Mouse (Mus musculus) testis, adult 10 weeks (tissue): ENCODE data around the gene Pga5. TPM values are rescaled to one million over a fixed set of nuclear protein-coding genes. Genes with fewer than 3 reads are reported as not detected.

Experiments
- polyA plus RNA-seq: library from polyadenylated mRNA; stranded (reverse); fragments of 350-450 nt; fragmentation: Illumina TruSeq; extraction: RNeasy Lipid Tissue Mini Kit (QIAGEN cat#74804); gene quantifications from one replicate; pipeline ENCODE4 v1.2.3, GENCODE M21; 2014; ENCODE audit warnings: low read depth, low replicate concordance

Gene Pga5
- not detected for polyA plus RNA-seq

DNA sequence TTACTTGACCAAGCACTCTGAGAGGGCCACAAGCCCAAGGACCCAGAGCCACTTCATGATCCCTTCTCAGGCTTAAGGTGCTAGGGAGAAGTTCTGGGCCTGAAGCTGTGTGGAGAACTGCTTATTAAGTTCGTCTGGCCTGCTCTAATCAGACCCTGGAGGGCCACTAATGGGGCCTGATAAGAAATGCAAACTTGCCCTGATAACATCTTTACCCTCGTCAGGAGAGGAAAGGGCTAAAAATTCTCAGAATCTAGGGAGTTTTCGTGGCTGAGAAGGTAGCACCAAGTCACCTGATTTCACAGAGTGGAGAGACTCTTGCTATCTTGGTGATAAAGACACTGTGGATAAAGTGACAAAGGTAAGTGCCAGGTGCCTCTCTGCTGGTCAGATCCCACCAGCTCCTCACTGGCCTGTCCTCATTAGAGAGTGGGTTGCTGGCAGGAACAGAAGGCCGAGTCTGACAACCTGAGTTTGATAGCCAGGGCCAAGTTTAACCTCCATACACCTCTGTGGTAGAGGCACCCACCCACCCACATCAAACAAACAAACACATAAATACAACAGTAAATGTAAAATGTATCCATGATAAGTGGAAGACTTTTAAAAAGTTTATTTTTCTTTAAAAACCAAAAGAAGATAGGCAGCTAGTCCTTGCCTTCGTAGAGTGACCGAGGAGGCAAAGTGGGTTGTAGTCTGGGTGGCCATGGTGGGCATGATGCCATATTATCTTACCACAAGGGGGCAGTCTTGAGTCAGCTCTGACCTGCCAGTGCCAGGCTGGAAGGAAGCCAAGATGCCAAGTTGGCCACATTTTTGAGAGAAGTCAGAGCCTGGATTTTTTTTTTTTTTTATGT is at the start of gene Pga5:
TSS of gene Pga5 (minus strand) at position 157 of the 857 bp plus-strand sequence.

GRCm38 (mm10) chr19:10688537-10689352 is 10.9 kb upstream of the Pga5 start, which contains the start of gene Vps37c:
Vps37c (plus strand) TSS chr19:10688735.

DNA sequence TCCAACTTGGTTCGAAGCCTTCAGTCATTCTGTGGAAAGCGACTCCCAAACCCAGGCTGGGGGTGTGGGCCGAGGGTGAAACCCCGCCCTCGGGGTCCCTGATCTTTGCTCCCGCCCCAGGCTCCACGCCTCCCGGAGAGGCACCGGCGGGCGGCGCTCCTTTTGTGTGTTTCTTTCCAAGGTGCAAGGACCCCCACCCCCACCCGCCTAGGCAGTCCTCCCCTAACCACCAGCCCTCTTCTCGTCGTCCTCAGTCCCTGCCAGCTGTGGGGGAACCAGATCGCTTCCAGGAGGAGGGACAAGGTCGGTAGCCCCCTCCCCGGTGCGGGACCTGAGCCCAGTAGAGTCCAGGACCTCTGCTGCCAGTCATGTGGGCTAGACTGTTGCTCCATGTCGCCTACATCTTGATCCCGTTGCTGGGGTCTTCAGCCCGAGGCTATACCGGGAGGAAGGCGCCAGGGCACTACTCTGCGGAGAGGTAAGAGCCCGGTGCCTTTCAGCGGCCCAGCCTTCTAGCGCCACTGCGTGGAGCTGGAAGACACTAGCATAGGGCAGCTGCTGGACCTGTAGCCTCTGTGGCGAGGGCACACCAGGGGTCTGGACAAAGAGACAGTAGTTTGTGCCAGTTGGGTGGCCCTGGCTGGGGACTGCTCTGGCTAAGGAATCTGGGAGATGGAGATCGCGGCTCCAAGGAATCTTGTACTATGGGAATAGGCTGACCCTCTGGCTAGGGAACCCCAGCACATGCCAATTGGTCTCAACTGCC is 43.6 kb downstream of the Pga5 start, which contains the start of gene Vwce:
TSS of gene Vwce (plus strand) at position 108 of the 766 bp plus-strand sequence.

Other genes starting within 250 kb of the Pga5 start
- 1.8 TPM for gene Lrrc10b, start 220.6 kb downstream of the Pga5 start, polyA plus RNA-seq
- 26.0 TPM for gene Ppp1r32, start 195.1 kb downstream of the Pga5 start, polyA plus RNA-seq
- gene Cpsf7, start 152.8 kb downstream of the Pga5 start, polyA plus RNA-seq, result 42.4 TPM
- 31.7 TPM for gene Sdhaf2, start 151.9 kb downstream of the Pga5 start, polyA plus RNA-seq
- 8.5 TPM for gene Tmem216, start 121.8 kb downstream of the Pga5 start, polyA plus RNA-seq
- gene Cyb561a3, start 100.9 kb downstream of the Pga5 start, polyA plus RNA-seq, result 3.3 TPM
- gene Tmem138, start 100.7 kb downstream of the Pga5 start, polyA plus RNA-seq, result 16.5 TPM
- 101 TPM for gene Ddb1, start 72.7 kb downstream of the Pga5 start, polyA plus RNA-seq
- 31.6 TPM for gene Tkfc, start 72.4 kb downstream of the Pga5 start, polyA plus RNA-seq
- 0.17 TPM for gene Vwce, start 43.9 kb downstream of the Pga5 start, polyA plus RNA-seq
- gene Vps37c, start 10.7 kb upstream of the Pga5 start, polyA plus RNA-seq, result 3.4 TPM
- not detected for gene Cd5, start 60.9 kb upstream of the Pga5 start, polyA plus RNA-seq
- not detected for gene Cd6, start 152.0 kb upstream of the Pga5 start, polyA plus RNA-seq
- 0.32 TPM for gene Slc15a3, start 161.7 kb upstream of the Pga5 start, polyA plus RNA-seq
- not detected for gene Tmem132a, start 191.9 kb upstream of the Pga5 start, polyA plus RNA-seq
- 10.3 TPM for gene Tmem109, start 203.9 kb upstream of the Pga5 start, polyA plus RNA-seq
- 34.5 TPM for gene Prpf19, start 217.2 kb upstream of the Pga5 start, polyA plus RNA-seq
- gene Zp1, start 242.6 kb upstream of the Pga5 start, polyA plus RNA-seq, result not detected